Mouse (Mus musculus) stomach, postnatal 0 days (tissue): ENCODE measurements at regions not wholly inside any gene's neighbourhood (a gene's known extent, or its start where the extent isn't known, plus 50 kb on each side); places are given as distances from the start of the nearest gene placed in this dataset.

Experiments
- ATAC-seq: fragments of 200-750 bp; cut with Nextera tagmentation; 2 replicates; pipeline ENCODE4 v1.8.0; 2017; ENCODE audit not compliant: low FRiP score, low TSS enrichment
- DNase-seq: peaks from one replicate; pipeline ENCODE4 v3.0.0-alpha.2; 2016; ENCODE audit warnings: low spot score
- H3K27ac ChIP-seq: fragments of 300-500 bp; sonication (generic); replicated peaks from 2 replicates; pipeline ENCODE4 v1.5.1; 2014; ENCODE audit warnings: mild to moderate bottlenecking, control low read depth
- H3K27me3 ChIP-seq: fragments of 300-500 bp; sonication (generic); 2 replicates; pipeline ENCODE4 v1.6.1; 2014; ENCODE audit warnings: low read length; ENCODE audit not compliant: control insufficient read depth, insufficient read depth
- H3K36me3 ChIP-seq: fragments of 300-500 bp; sonication (generic); 2 replicates; pipeline ENCODE4 v1.6.1; 2014; ENCODE audit warnings: low read length, mixed read lengths; ENCODE audit not compliant: control insufficient read depth, insufficient read depth
- H3K4me1 ChIP-seq: fragments of 300-500 bp; sonication (generic); replicated peaks from 2 replicates; pipeline ENCODE4 v1.6.1; 2014; ENCODE audit warnings: antibody characterized with exemption; ENCODE audit not compliant: control insufficient read depth, insufficient read depth
- H3K4me2 ChIP-seq: fragments of 300-500 bp; sonication (generic); replicated peaks from 2 replicates; pipeline ENCODE4 v1.6.1; 2014; ENCODE audit warnings: low read depth, mild to moderate bottlenecking, control low read depth, moderate library complexity
- H3K4me3 ChIP-seq: fragments of 300-500 bp; sonication (generic); 2 replicates; pipeline ENCODE4 v1.5.1; 2014; ENCODE audit warnings: low read depth, low read length, control low read depth
- H3K9ac ChIP-seq: fragments of 300-500 bp; sonication (generic); 2 replicates; pipeline ENCODE4 v1.6.1; 2014; ENCODE audit warnings: mild to moderate bottlenecking, low read length, control low read depth, mixed read lengths
- H3K9me3 ChIP-seq: fragments of 300-500 bp; sonication (generic); 2 replicates; pipeline ENCODE4 v1.6.1; 2016; ENCODE audit warnings: low read length; ENCODE audit not compliant: control insufficient read depth
- CTCF ChIP-seq: IDR thresholded peaks from 2 replicates; pipeline ENCODE4 v1.5.1; 2016; ENCODE audit warnings: antibody characterized with exemption, low read depth, mild to moderate bottlenecking, moderate library complexity
- EP300 ChIP-seq: optimal IDR thresholded peaks from 2 replicates; pipeline ENCODE3; 2016; ENCODE audit warnings: antibody characterized with exemption
- WGBS: fragments of 180-500 bp; shearing (Covaris S2); extraction: QIAGEN DNeasy Blood & Tissue Kit; methylation state at CpG from one replicate; pipeline ENCODE4 v1.1.7; 2014; 5-methylcytosine and 5-hydroxymethylcytosine counted together

GRCm38 (mm10) chr11:50547776-50548175, 54.1 kb upstream of the Adamts2 start:
- TF ChIP-seq EP300: no peak
- TF ChIP-seq CTCF: no peak
- Histone ChIP-seq H3K4me1 (no peaks in the 10 kb centered on the region), H3K27me3 (no peaks in the 10 kb centered on the region), H3K4me2 (no peak overlapping the region), H3K36me3 (no peaks in the 10 kb centered on the region), H3K9ac (no peak overlapping the region), H3K9me3 (no peaks in the 10 kb centered on the region), H3K27ac (no peak overlapping the region), H3K4me3 (no peak overlapping the region)
- ATAC-seq (no peak), DNase-seq (no peak)
- 85% methylated on average over 2 of the region's 2 CpGs for WGBS

GRCm38 (mm10) chr11:50546456-50547144, 55.3 kb upstream of the Adamts2 start:
- Histone ChIP-seq H3K4me2 (no peak overlapping the region), H3K36me3 (no peaks in the 10 kb centered on the region), H3K4me1 (no peaks in the 10 kb centered on the region), H3K4me3 (no peak overlapping the region), H3K27ac (no peak overlapping the region), H3K9me3 (no peaks in the 10 kb centered on the region), H3K27me3 (no peaks in the 10 kb centered on the region), H3K9ac (no peak overlapping the region)
- no peak for ATAC-seq
- DNase-seq: no peak
- WGBS: 68% methylated on average over 11 of the region's 11 CpGs
- TF ChIP-seq CTCF: no peak
- TF ChIP-seq EP300: no peak

DNA sequence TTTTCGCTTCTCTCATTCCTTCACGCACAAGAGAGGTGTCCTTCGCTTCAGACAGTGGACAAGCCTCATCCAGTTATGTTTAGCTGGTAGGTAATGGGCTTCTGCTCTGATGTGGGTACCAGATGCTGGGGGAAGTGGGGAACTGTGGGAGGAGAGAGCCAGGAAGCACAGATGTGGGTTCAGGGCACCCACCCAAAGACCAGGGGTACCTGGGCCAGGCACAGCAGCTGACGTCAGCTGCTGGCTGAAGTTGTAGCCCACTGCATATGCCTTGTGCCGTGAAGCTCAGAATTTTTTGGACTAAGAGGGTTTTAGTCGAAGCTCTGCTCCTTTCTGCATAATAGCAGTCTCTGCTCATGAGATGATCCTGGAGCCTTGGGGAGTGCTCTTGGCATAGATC, 56.5 kb upstream of the Adamts2 start:
- TF ChIP-seq EP300 (no peak), CTCF (no peak)
- Histone ChIP-seq H3K27ac (no peak overlapping the region), H3K4me2 (no peak overlapping the region), H3K36me3 (no peaks in the 10 kb centered on the region), H3K4me3 (no peak overlapping the region), H3K9ac (no peak overlapping the region), H3K9me3 (no peaks in the 10 kb centered on the region), H3K4me1 (no peaks in the 10 kb centered on the region), H3K27me3 (no peaks in the 10 kb centered on the region)
- 87% methylated on average over 6 of the region's 6 CpGs for WGBS
- DNase-seq (no peak), ATAC-seq (no peak)

GRCm38 (mm10) chr11:50540136-50540535, 61.7 kb upstream of the Adamts2 start:
- peaks cover 2% of the 10 kb centered on the region; the same call in 1 of the 2 replicates for H3K9me3 ChIP-seq
- H3K27ac ChIP-seq: no peak overlapping the region
- H3K4me1 ChIP-seq: no peaks in the 10 kb centered on the region
- no peak overlapping the region for H3K9ac ChIP-seq
- TF ChIP-seq EP300 (no peak), CTCF (no peak)
- no peaks in the 10 kb centered on the region for H3K36me3 ChIP-seq
- no peak overlapping the region for H3K4me3 ChIP-seq
- WGBS: 74% methylated on average over 11 of the region's 11 CpGs
- DNase-seq (no peak), ATAC-seq (no peak)
- no peaks in the 10 kb centered on the region for H3K27me3 ChIP-seq
- H3K4me2 ChIP-seq: no peak overlapping the region

DNA sequence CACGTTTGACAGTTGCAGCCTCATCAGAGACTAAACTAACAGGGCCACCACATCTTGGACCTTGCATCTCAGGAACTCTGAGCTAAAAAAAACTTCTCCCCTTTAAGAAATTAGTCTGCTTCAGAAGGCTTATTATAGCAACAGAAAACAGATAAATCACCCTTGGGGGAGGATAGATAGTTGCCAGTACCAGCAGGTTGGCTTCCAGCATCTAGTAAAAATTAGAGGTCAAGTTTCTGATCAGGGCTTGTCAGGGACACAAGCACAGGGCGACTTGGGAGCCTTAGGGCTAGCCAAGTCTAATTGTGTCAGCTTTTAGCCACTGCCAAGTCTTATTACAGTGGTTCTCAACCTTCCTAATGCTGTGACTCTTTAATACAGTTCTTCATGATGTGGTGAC, 67.6 kb upstream of the Adamts2 start:
- H3K27ac ChIP-seq: no peak overlapping the region
- H3K9ac ChIP-seq: no peak overlapping the region
- no peak overlapping the region for H3K4me3 ChIP-seq
- TF ChIP-seq EP300 (no peak), CTCF (no peak)
- H3K4me2 ChIP-seq: no peak overlapping the region
- H3K36me3 ChIP-seq: no peaks in the 10 kb centered on the region
- no peaks in the 10 kb centered on the region for H3K27me3 ChIP-seq
- ATAC-seq (no peak), DNase-seq (no peak)
- H3K9me3 ChIP-seq: peaks cover 2% of the 10 kb centered on the region; the same call in 1 of the 2 replicates
- H3K4me1 ChIP-seq: no peaks in the 10 kb centered on the region
- WGBS: 33% methylated on average over 2 of the region's 2 CpGs

- TF ChIP-seq EP300 (no peak), CTCF (no peak)
- H3K4me1 ChIP-seq: no peaks in the 10 kb centered on the region
- H3K9ac ChIP-seq: no peak overlapping the region
- WGBS: 63% methylated on average over 5 of the region's 5 CpGs
- no peak for ATAC-seq
- no peak overlapping the region for H3K4me2 ChIP-seq
- no peaks in the 10 kb centered on the region for H3K27me3 ChIP-seq
- H3K4me3 ChIP-seq: no peak overlapping the region
- H3K36me3 ChIP-seq: no peaks in the 10 kb centered on the region
- no peak overlapping the region for H3K27ac ChIP-seq
- no peak for DNase-seq
- no peaks in the 10 kb centered on the region for H3K9me3 ChIP-seq
Observed at GRCm38 (mm10) chr11:50527923-50528322, 74.0 kb upstream of the Adamts2 start.
